Mouse (Mus musculus) small intestine, adult 2 months (tissue): ENCODE measurements around the gene Zfp459. TPM values are rescaled to one million over a fixed set of nuclear protein-coding genes. Genes with fewer than 3 reads are reported as not detected.
"Not testable (repeated sequence)": the region's sequence is repeated elsewhere in the genome, so short reads cannot be mapped to it uniquely, and the experiment has no call there.

Experiments used
- H3K27ac ChIP-seq: fragments of 200-500 bp; 2 replicates; pipeline ENCODE4 v1.5.1; 2012; ENCODE audit warnings: low read depth, low read length, control low read depth, inconsistent platforms; ENCODE audit not compliant: insufficient read depth
- H3K27me3 ChIP-seq: fragments of 200-500 bp; 2 replicates; pipeline ENCODE4 v1.6.1; 2012; ENCODE audit warnings: mild to moderate bottlenecking, moderate library complexity, low read length, inconsistent platforms; ENCODE audit not compliant: control insufficient read depth, insufficient read depth
- H3K36me3 ChIP-seq: fragments of 200-500 bp; 2 replicates; pipeline ENCODE4 v1.6.1; 2012; ENCODE audit warnings: mild to moderate bottlenecking, low read length, control low read depth, inconsistent platforms; ENCODE audit not compliant: control insufficient read depth, insufficient read depth
- H3K4me1 ChIP-seq: fragments of 200-500 bp; 2 replicates; pipeline ENCODE4 v1.6.1; 2012; ENCODE audit warnings: low read length, inconsistent platforms, mixed read lengths; ENCODE audit not compliant: control insufficient read depth, insufficient read depth, insufficient read length
- H3K4me3 ChIP-seq: fragments of 200-500 bp; 2 replicates; pipeline ENCODE4 v1.5.1; 2012; ENCODE audit warnings: low read depth, mild to moderate bottlenecking, control low read depth, inconsistent platforms, low read length, moderate library complexity
- CTCF ChIP-seq: fragments of 200-500 bp; IDR thresholded peaks from 2 replicates; pipeline ENCODE4 v1.5.1; 2012; ENCODE audit warnings: low read depth, mild to moderate bottlenecking, control low read depth, inconsistent platforms, low read length, moderate library complexity, mixed read lengths; ENCODE audit not compliant: insufficient replicate concordance, insufficient read length; ENCODE audit errors: extremely low read depth
- POLR2A ChIP-seq: fragments of 200-500 bp; IDR thresholded peaks from 2 replicates; pipeline ENCODE4 v1.6.1; 2012; ENCODE audit warnings: low read depth, mild to moderate bottlenecking, control low read depth, inconsistent platforms, low read length, moderate library complexity
- WGBS: fragments of 180-500 bp; shearing (Covaris S2); methylation state at CpG from one replicate; pipeline ENCODE4 v1.1.7; 2018; 5-methylcytosine and 5-hydroxymethylcytosine counted together
- polyA plus RNA-seq: library from polyadenylated mRNA; depleted of rRNA; stranded (reverse); fragments of >200 nt; gene quantifications from 2 replicates; pipeline ENCODE4 v1.2.3, GENCODE M21; 2012

Gene Zfp459
- polyA plus RNA-seq, 1 experiment, result 0.11 TPM

DNA sequence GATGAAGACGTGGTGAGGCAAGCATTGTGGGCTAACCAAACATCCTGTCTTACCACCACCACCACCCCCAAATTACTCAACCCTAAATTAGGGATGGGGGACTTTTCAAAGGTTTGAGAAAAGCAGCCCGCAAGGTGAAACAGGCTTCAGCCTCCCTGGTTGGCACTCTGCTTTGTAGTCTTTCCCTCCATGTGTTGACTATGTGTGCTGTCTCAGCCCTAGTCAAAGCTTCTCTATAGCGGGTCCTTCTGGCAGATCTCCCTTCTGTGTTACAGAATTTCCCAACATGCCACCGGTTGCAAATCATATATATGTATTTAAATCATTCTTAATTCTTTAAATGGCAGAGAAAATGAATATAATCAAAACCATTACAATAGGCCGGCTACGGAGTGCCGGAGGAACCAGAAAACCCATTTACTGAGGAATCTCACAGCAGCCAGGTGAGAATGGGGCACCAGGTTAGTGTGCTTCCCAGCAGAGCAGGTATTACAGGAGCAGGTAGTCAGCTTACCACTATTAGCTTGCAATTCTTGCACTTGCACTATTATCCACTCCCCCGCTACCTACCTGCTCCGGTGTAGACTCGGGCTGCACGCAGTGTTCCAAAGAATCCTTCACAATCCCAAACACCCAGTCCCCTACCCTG lies 536 bp downstream of the Zfp459 start:
- TF ChIP-seq POLR2A (no peak), CTCF (no peak)
- Histone ChIP-seq H3K4me3 (peak overlapping the region; percentile 83), H3K36me3 (no peaks in the 10 kb centered on the region), H3K4me1 (no peaks in the 10 kb centered on the region), H3K27me3 (no peaks in the 10 kb centered on the region), H3K27ac (no peak overlapping the region)
- WGBS, result 21% methylated on average over 11 of the region's 11 CpGs

DNA sequence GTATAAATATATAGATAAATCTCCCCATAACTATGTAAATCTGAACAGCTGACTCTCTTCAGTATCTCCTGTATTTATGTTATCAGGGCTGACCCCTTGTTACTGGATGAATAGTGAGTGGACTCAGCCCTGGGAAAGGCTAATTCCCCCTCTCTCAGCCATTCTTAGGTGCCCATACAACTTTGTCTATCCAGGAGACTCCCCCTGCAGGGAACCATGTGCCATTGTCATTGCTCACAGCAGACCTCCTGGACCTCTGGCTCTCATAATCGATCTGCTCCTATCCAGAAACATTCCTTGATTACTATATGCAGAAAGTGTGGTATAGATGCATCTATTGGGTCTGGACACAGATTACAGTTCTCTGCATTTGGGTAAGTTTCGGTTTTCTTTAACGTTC lies 4.4 kb downstream of the Zfp459 start:
- WGBS, result 91% methylated on average over 3 of the region's 3 CpGs
- Histone ChIP-seq H3K27ac (no peak overlapping the region), H3K4me1 (no peaks in the 10 kb centered on the region), H3K4me3 (no peak overlapping the region), H3K27me3 (no peaks in the 10 kb centered on the region), H3K36me3 (no peaks in the 10 kb centered on the region)
- no peak for TF ChIP-seq POLR2A
- TF ChIP-seq CTCF, result no peak

DNA sequence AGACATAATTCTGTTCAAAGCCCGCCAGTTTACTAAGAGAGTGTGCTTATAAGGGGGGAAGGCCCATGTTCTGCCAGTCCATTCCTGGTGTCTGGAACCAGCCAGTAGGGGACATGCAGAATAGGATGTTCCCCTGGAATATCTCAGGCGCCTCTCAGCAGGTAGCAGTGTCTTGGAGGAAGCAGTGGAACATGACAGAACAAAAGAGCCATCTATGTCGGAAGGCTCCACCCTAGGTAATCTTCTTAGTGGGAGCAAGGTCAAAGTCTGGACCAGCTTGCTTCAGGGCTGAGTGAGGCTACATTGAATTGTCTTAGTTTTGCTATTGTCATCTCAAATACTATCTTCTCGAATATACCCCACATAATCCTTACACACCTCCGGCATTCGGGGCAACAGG lies 5.5 kb downstream of the Zfp459 start:
- H3K4me1 ChIP-seq, result no peaks in the 10 kb centered on the region
- WGBS, result 73% methylated on average over 6 of the region's 6 CpGs
- H3K36me3 ChIP-seq, result no peaks in the 10 kb centered on the region

DNA sequence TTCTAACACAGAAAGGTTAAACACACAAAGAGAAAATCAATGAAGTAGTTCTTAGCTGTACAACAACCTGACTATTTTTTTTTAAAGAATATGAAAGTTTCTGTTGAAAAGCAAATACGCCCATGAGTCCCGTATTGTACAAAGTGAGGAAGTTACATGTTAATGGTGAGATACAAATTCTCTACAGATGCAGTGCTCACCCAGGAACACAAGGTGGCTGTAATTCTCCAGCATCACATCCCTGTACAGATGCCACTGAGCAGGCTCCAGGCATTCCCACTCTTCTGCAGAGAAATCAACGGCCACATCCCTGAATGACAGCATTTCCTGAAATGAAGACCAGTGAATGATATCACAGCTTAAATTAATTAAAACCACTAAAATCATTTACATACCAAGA lies 7.6 kb downstream of the Zfp459 start:
- 63% methylated on average over 3 of the region's 3 CpGs for WGBS
- H3K4me1 ChIP-seq, H3K36me3 ChIP-seq, H3K4me3 ChIP-seq, H3K27ac ChIP-seq, H3K27me3 ChIP-seq: not testable (repeated sequence)

More for the DNA sequence above, 5.5 kb downstream of the Zfp459 start:
- Histone ChIP-seq H3K4me3 (no peak overlapping the region), H3K27ac (no peak overlapping the region), H3K27me3 (no peaks in the 10 kb centered on the region)
- TF ChIP-seq CTCF (no peak), POLR2A (no peak)

DNA sequence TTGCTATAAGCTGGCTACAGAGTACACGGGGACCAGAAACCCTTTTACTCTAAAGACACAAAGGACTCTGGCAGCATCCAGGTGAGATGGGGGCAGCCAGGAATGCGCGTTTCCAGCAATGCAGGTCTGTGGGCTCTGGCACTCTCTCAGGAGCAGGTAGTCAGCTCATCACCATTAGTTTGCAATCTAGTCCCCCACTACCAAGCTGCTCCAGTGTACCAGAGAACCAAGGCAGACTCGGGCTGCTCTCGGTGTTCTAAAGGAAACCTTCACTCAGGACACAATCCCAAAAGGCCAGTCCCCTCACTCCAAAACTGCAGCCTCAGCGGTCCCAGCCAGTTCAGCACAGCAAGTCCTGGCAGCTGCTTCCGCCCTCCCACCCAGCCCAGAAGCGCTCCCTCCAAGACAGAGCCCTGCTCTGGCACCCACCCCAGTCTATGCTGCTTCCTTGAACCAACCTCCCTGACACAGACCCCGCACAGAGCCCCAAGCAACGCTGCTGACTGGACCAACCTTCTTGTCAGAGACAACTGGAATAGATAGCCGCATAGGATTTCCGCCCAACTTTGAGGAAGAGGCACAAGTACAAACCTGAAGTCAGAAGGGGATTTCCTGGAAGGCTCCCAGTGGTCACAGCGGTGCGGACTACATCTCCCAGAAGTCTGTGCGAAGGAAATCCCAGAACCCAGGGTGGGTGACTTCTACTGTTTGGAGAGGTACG lies 21.9 kb downstream of the Zfp459 start, which contains the start of gene Zfp429:
Gene Zfp429, minus strand, starts transcription at position 637 of the 721 bp plus-strand sequence.
- H3K4me3 ChIP-seq, result peak within 1 kb of the TSS; percentile 95
- 2% methylated on average over 16 of the region's 16 CpGs for WGBS
- H3K4me1 ChIP-seq, H3K36me3 ChIP-seq, H3K27me3 ChIP-seq: not testable (repeated sequence)
- H3K27ac ChIP-seq, result 0 out of 2 replicates have a peak within 1 kb of the TSS, but pooled peaks have one; percentile 48

DNA sequence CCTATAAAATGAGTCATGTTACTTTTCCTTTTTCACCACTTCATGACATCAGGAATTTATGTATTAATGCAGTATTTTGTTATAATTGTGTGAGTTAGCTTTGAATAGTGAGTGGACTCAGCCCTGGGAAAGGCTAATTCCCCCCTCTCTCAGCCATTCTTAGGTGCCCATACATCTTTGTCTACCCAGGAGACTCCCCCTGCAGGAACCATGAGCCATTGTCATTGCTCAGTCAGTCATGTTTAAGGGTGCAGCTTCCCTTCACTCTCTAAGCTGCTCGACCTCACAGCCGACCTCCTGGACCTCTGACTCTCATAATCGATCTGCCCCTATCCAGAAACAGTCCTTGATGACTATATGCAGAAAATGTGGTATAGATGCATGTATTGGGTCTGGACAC lies 45.0 kb downstream of the Zfp459 start:
- H3K4me1 ChIP-seq, H3K4me3 ChIP-seq, H3K36me3 ChIP-seq, H3K27ac ChIP-seq, H3K27me3 ChIP-seq: not testable (repeated sequence)
- 60% methylated on average over 3 of the region's 3 CpGs for WGBS

DNA sequence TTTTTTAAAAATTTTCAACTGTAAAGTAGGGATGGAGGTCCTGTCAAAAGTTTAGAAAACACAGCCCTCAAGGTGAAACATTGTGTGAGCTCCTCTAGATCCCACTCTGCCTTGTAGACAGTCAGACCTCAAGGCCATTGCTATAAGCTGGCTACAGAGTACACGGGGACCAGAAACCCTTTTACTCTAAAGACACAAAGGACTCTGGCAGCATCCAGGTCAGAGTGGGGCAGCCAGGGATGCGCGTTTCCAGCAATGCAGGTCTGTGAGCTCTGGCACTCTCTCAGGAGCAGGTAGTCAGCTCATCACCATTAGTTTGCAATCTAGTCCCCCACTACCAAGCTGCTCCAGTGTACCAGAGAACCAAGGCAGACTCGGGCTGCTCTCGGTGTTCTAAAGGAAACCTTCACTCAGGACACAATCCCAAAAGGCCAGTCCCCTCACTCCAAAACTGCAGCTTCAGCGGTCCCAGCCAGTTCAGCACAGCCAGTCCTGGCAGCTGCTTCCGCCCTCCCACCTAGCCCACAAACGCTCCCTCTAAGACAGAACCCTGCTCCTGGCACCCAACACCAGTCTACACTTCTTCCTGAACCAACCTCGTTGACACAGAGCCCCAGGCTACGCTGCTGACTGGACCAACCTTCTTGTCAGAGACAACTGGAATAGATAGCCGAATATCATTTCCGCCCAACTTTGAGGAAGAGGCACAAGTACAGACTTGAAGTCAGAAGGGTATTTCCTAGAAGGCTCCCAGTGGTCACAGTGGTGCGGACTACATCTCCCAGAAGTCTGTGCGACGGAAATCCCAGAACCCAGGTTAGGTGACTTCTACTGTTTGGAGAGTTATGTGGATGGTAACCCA lies 45.9 kb downstream of the Zfp459 start, which contains the start of the genes Gm28041 and Zfp456:
Gene Gm28041, minus strand, starts transcription at position 684 of the 862 bp plus-strand sequence.
Gene Zfp456, minus strand, starts transcription at position 761 of the 862 bp plus-strand sequence.
- not testable (repeated sequence) for H3K27me3 ChIP-seq, H3K36me3 ChIP-seq, H3K4me1 ChIP-seq
- WGBS, result 10% methylated on average over 14 of the region's 15 CpGs
- H3K27ac ChIP-seq, result peak within 1 kb of the TSS; percentile 31; the same call in 1 of the 2 replicates
- H3K4me3 ChIP-seq, result peak within 1 kb of the TSS; percentile 70
